Mouse (Mus musculus) midbrain, embryonic 11.5 days (tissue): ENCODE results near the gene Cracr2a. TPM values are rescaled to one million over a fixed set of nuclear protein-coding genes. Genes with fewer than 3 reads are reported as not detected.

Experiments
- ATAC-seq: fragments of 200-750 bp; cut with Nextera tagmentation; 2 replicates; pipeline ENCODE4 v1.8.0; 2017; ENCODE audit warnings: moderate TSS enrichment, moderate library complexity; ENCODE audit not compliant: low FRiP score
- DNase-seq: peaks from one replicate; pipeline ENCODE4 v3.0.0; 2015; ENCODE audit warnings: low spot score; ENCODE audit errors: missing footprints
- H3K27ac ChIP-seq: fragments of 300-500 bp; sonication (generic); 2 replicates; pipeline ENCODE4 v1.5.1; 2014; ENCODE audit warnings: low read depth, low read length
- H3K27me3 ChIP-seq: fragments of 300-500 bp; sonication (generic); 2 replicates; pipeline ENCODE4 v1.6.1; 2014; ENCODE audit warnings: mild to moderate bottlenecking, low read length, moderate library complexity, mixed read lengths; ENCODE audit not compliant: control insufficient read depth, insufficient read depth
- H3K36me3 ChIP-seq: fragments of 300-500 bp; sonication (generic); 2 replicates; pipeline ENCODE4 v1.6.1; 2014; ENCODE audit warnings: mild to moderate bottlenecking, low read length, moderate library complexity, mixed read lengths; ENCODE audit not compliant: control insufficient read depth, insufficient read depth
- H3K4me1 ChIP-seq: fragments of 300-500 bp; sonication (generic); 2 replicates; pipeline ENCODE4 v1.6.1; 2014; ENCODE audit warnings: low read length; ENCODE audit not compliant: control insufficient read depth, insufficient read depth
- H3K4me2 ChIP-seq: fragments of 300-500 bp; sonication (generic); 2 replicates; pipeline ENCODE4 v1.6.1; 2014; ENCODE audit warnings: mild to moderate bottlenecking, moderate library complexity
- H3K4me3 ChIP-seq: fragments of 300-500 bp; sonication (generic); 2 replicates; pipeline ENCODE4 v1.5.1; 2014; ENCODE audit warnings: low read depth, low read length
- H3K9ac ChIP-seq: fragments of 300-500 bp; sonication (generic); 2 replicates; pipeline ENCODE4 v1.6.1; 2014; ENCODE audit warnings: low read length
- H3K9me3 ChIP-seq: fragments of 300-500 bp; sonication (generic); 2 replicates; pipeline ENCODE4 v1.6.1; 2016; ENCODE audit warnings: low read length; ENCODE audit not compliant: control insufficient read depth
- WGBS: fragments of 180-500 bp; shearing (Covaris S2); extraction: QIAGEN DNeasy Blood & Tissue Kit; methylation state at CpG from one replicate; pipeline ENCODE4 v1.1.7; 2014; 5-methylcytosine and 5-hydroxymethylcytosine counted together
- polyA plus RNA-seq: library from polyadenylated mRNA; unstranded; fragments of >200 nt; fragmentation: Nextera tagmentation; extraction: Ambion mirVana; gene quantifications from 2 replicates; pipeline ENCODE4 v1.2.1, GENCODE M21; 2014

Gene Cracr2a
- polyA plus RNA-seq, 1 experiment from 2014 or later = 0.34 TPM

GRCm38 (mm10) chr6:127634858-127635257 is 73.7 kb downstream of the Cracr2a start:
- ATAC-seq (no peak), DNase-seq (no peak)
- no peaks in the 10 kb centered on the region for H3K27me3 ChIP-seq
- H3K36me3 ChIP-seq = no peaks in the 10 kb centered on the region
- 81% methylated on average over 2 of the region's 2 CpGs for WGBS
- H3K4me3 ChIP-seq = no peak overlapping the region
- H3K9me3 ChIP-seq = no peaks in the 10 kb centered on the region
- H3K9ac ChIP-seq = no peak overlapping the region
- H3K4me2 ChIP-seq = no peak overlapping the region
- H3K27ac ChIP-seq = no peak overlapping the region
- H3K4me1 ChIP-seq = peaks cover 6% of the 10 kb centered on the region; the same call in 1 of the 2 replicates

GRCm38 (mm10) chr6:127635462-127636189 is 74.5 kb downstream of the Cracr2a start:
- no peak overlapping the region for H3K9ac ChIP-seq
- WGBS = 41% methylated on average over 9 of the region's 9 CpGs

GRCm38 (mm10) chr6:127641077-127641801 is 80.1 kb downstream of the Cracr2a start:
- H3K9ac ChIP-seq = no peak overlapping the region
- no peak overlapping the region for H3K4me2 ChIP-seq
- H3K36me3 ChIP-seq = no peaks in the 10 kb centered on the region
- no peak overlapping the region for H3K4me3 ChIP-seq
- no peaks in the 10 kb centered on the region for H3K27me3 ChIP-seq
- H3K4me1 ChIP-seq = no peaks in the 10 kb centered on the region
- no peaks in the 10 kb centered on the region for H3K9me3 ChIP-seq
- WGBS = 74% methylated on average over 8 of the region's 8 CpGs
- ATAC-seq (no peak), DNase-seq (no peak)
- H3K27ac ChIP-seq = no peak overlapping the region

More at GRCm38 (mm10) chr6:127635462-127636189, 74.5 kb downstream of the Cracr2a start:
- ATAC-seq (0 out of 2 replicates have a peak, but pooled peaks have one; percentile 27), DNase-seq (no peak)
- H3K27ac ChIP-seq = no peak overlapping the region
- H3K4me1 ChIP-seq = peaks cover 6% of the 10 kb centered on the region; the same call in 1 of the 2 replicates
- no peaks in the 10 kb centered on the region for H3K9me3 ChIP-seq
- H3K36me3 ChIP-seq = no peaks in the 10 kb centered on the region
- H3K4me2 ChIP-seq = no peak overlapping the region
- H3K4me3 ChIP-seq = no peak overlapping the region
- H3K27me3 ChIP-seq = no peaks in the 10 kb centered on the region

GRCm38 (mm10) chr6:127655988-127656387 is 94.8 kb downstream of the Cracr2a start:
- no peak overlapping the region for H3K27ac ChIP-seq
- WGBS = 35% methylated on average over 4 of the region's 4 CpGs
- ATAC-seq (no peak), DNase-seq (no peak)
- H3K4me1 ChIP-seq = no peaks in the 10 kb centered on the region
- H3K4me2 ChIP-seq = no peak overlapping the region
- H3K36me3 ChIP-seq = no peaks in the 10 kb centered on the region
- no peak overlapping the region for H3K9ac ChIP-seq
- H3K27me3 ChIP-seq = no peaks in the 10 kb centered on the region
- H3K9me3 ChIP-seq = no peaks in the 10 kb centered on the region
- no peak overlapping the region for H3K4me3 ChIP-seq

GRCm38 (mm10) chr6:127657152-127657551 is 96.0 kb downstream of the Cracr2a start:
- no peak for DNase-seq
- Histone ChIP-seq H3K4me1 (no peaks in the 10 kb centered on the region), H3K4me3 (no peak overlapping the region), H3K36me3 (no peaks in the 10 kb centered on the region), H3K9me3 (no peaks in the 10 kb centered on the region), H3K9ac (no peak overlapping the region), H3K27ac (no peak overlapping the region), H3K27me3 (no peaks in the 10 kb centered on the region), H3K4me2 (no peak overlapping the region)
- no peak for ATAC-seq
- WGBS = 97% methylated on average over 11 of the region's 11 CpGs

- no peaks in the 10 kb centered on the region for H3K27me3 ChIP-seq
- DNase-seq = peak; percentile 44
- no peaks in the 10 kb centered on the region for H3K4me1 ChIP-seq
- H3K4me3 ChIP-seq = no peak overlapping the region
- no peak for ATAC-seq
- WGBS = 87% methylated on average over 5 of the region's 5 CpGs
- no peak overlapping the region for H3K27ac ChIP-seq
- no peak overlapping the region for H3K9ac ChIP-seq
- no peaks in the 10 kb centered on the region for H3K9me3 ChIP-seq
- no peak overlapping the region for H3K4me2 ChIP-seq
- H3K36me3 ChIP-seq = no peaks in the 10 kb centered on the region
These were observed 98.3 kb downstream of the Cracr2a start for GRCm38 (mm10) chr6:127659472-127659871.

- no peaks in the 10 kb centered on the region for H3K9me3 ChIP-seq
- H3K4me2 ChIP-seq = no peak overlapping the region
- no peak overlapping the region for H3K27ac ChIP-seq
- 91% methylated on average over 4 of the region's 4 CpGs for WGBS
- H3K36me3 ChIP-seq = no peaks in the 10 kb centered on the region
- no peak overlapping the region for H3K9ac ChIP-seq
- DNase-seq = peak; percentile 60
- ATAC-seq = no peak
- no peaks in the 10 kb centered on the region for H3K4me1 ChIP-seq
- H3K27me3 ChIP-seq = no peaks in the 10 kb centered on the region
- no peak overlapping the region for H3K4me3 ChIP-seq
These were observed 98.8 kb downstream of the Cracr2a start for GRCm38 (mm10) chr6:127659966-127660365.

GRCm38 (mm10) chr6:127661717-127662292 is 100.7 kb downstream of the Cracr2a start:
- Histone ChIP-seq H3K27me3 (no peaks in the 10 kb centered on the region), H3K27ac (no peak overlapping the region), H3K4me3 (no peak overlapping the region), H3K4me1 (no peaks in the 10 kb centered on the region), H3K9ac (no peak overlapping the region), H3K4me2 (no peak overlapping the region), H3K36me3 (no peaks in the 10 kb centered on the region), H3K9me3 (no peaks in the 10 kb centered on the region)
- DNase-seq = no peak
- WGBS = 89% methylated on average over 7 of the region's 7 CpGs
- ATAC-seq = no peak

GRCm38 (mm10) chr6:127663263-127663662 is 102.1 kb downstream of the Cracr2a start:
- H3K9ac ChIP-seq = no peak overlapping the region
- no peak overlapping the region for H3K4me2 ChIP-seq
- no peak for ATAC-seq
- H3K27me3 ChIP-seq = no peaks in the 10 kb centered on the region
- H3K4me3 ChIP-seq = no peak overlapping the region
- no peaks in the 10 kb centered on the region for H3K9me3 ChIP-seq
- no peak overlapping the region for H3K27ac ChIP-seq
- 85% methylated on average over 7 of the region's 7 CpGs for WGBS
- no peaks in the 10 kb centered on the region for H3K4me1 ChIP-seq
- H3K36me3 ChIP-seq = no peaks in the 10 kb centered on the region
- DNase-seq = no peak
